Mouse (Mus musculus) spleen, adult 12 weeks (tissue): ENCODE measurements around the gene Acbd3.

ENCODE experiments used
- DNase-seq: peaks from one replicate; pipeline ENCODE4 v3.0.0; 2022; ENCODE audit warnings: low spot score

Gene Acbd3

GRCm38 (mm10) chr1:180782906-180783579, 57.2 kb downstream of the Acbd3 start:
- no peak for DNase-seq

- no peak for DNase-seq
Observed at GRCm38 (mm10) chr1:180783580-180783928, 57.7 kb downstream of the Acbd3 start.

- DNase-seq = no peak
Observed at GRCm38 (mm10) chr1:180791821-180792480, 66.1 kb downstream of the Acbd3 start.

GRCm38 (mm10) chr1:180792814-180793213, 67.0 kb downstream of the Acbd3 start:
- no peak for DNase-seq

- no peak for DNase-seq
Observed at GRCm38 (mm10) chr1:180793445-180794117, 67.7 kb downstream of the Acbd3 start.

- no peak for DNase-seq
Observed at GRCm38 (mm10) chr1:180794170-180794569, 68.3 kb downstream of the Acbd3 start.

GRCm38 (mm10) chr1:180798660-180799059, 72.8 kb downstream of the Acbd3 start:
- DNase-seq = no peak

GRCm38 (mm10) chr1:180799253-180799652, 73.4 kb downstream of the Acbd3 start:
- DNase-seq = no peak

GRCm38 (mm10) chr1:180800022-180800421, 74.2 kb downstream of the Acbd3 start:
- no peak for DNase-seq

GRCm38 (mm10) chr1:180800814-180801213, 75.0 kb downstream of the Acbd3 start:
- DNase-seq = no peak

GRCm38 (mm10) chr1:180801466-180801994, 75.7 kb downstream of the Acbd3 start:
- DNase-seq = no peak
